Mouse (Mus musculus) olfactory bulb, adult 2 months (tissue): ENCODE measurements around the gene Bcas3. TPM values are rescaled to one million over a fixed set of nuclear protein-coding genes. Genes with fewer than 3 reads are reported as not detected.

Experiments used
- H3K27ac ChIP-seq: fragments of 200-500 bp; 2 replicates; pipeline ENCODE4 v1.5.1; 2012; ENCODE audit warnings: low read depth, low read length; ENCODE audit not compliant: insufficient read depth
- H3K4me1 ChIP-seq: fragments of 200-500 bp; 2 replicates; pipeline ENCODE4 v1.6.1; 2012; ENCODE audit warnings: low read length; ENCODE audit not compliant: control insufficient read depth, insufficient read depth
- H3K4me3 ChIP-seq: fragments of 200-500 bp; 2 replicates; pipeline ENCODE4 v1.5.1; 2012; ENCODE audit warnings: mild to moderate bottlenecking, low read depth, low read length, moderate library complexity; ENCODE audit not compliant: insufficient read depth
- CTCF ChIP-seq: fragments of 200-500 bp; IDR thresholded peaks from 2 replicates; pipeline ENCODE4 v1.5.1; 2012; ENCODE audit warnings: low read depth, mild to moderate bottlenecking, low read length, moderate library complexity; ENCODE audit not compliant: insufficient read depth
- POLR2A ChIP-seq: fragments of 200-500 bp; IDR thresholded peaks from 2 replicates; pipeline ENCODE4 v1.6.1; 2012; ENCODE audit warnings: mild to moderate bottlenecking, low read depth, low read length, moderate library complexity; ENCODE audit not compliant: insufficient read depth
- WGBS: fragments of 180-500 bp; shearing (Covaris S2); methylation state at CpG from one replicate; pipeline ENCODE4 v1.1.7; 2018; 5-methylcytosine and 5-hydroxymethylcytosine counted together
- polyA plus RNA-seq: library from polyadenylated mRNA; stranded (reverse); fragments of >200 nt; gene quantifications from 2 replicates; pipeline ENCODE4 v1.2.4, GENCODE M21; 2012; ENCODE audit warnings: low replicate concordance; ENCODE audit not compliant: missing spikeins, insufficient read depth, insufficient read length

The Bcas3 gene
- polyA plus RNA-seq, 1 experiment: not detected

GRCm38 (mm10) chr11:85721986-85722385 lies 369.0 kb downstream of the Bcas3 start:
- 90% methylated on average over 4 of the region's 4 CpGs for WGBS
- H3K4me3 ChIP-seq: no peak overlapping the region

GRCm38 (mm10) chr11:85724159-85724558 lies 371.2 kb downstream of the Bcas3 start:
- Histone ChIP-seq H3K27ac (no peak overlapping the region), H3K4me1 (peaks cover 9% of the 10 kb centered on the region; the same call in 1 of the 2 replicates), H3K4me3 (no peak overlapping the region)
- 83% methylated on average over 6 of the region's 6 CpGs for WGBS
- TF ChIP-seq POLR2A: no peak
- no peak for TF ChIP-seq CTCF

More at GRCm38 (mm10) chr11:85721986-85722385, 369.0 kb downstream of the Bcas3 start:
- no peak overlapping the region for H3K27ac ChIP-seq
- H3K4me1 ChIP-seq: peaks cover 9% of the 10 kb centered on the region; the same call in 1 of the 2 replicates
- no peak for TF ChIP-seq POLR2A
- TF ChIP-seq CTCF: no peak

- Histone ChIP-seq H3K27ac (no peak overlapping the region), H3K4me3 (no peak overlapping the region), H3K4me1 (0 out of 2 replicates have a peak, but pooled peaks cover 3% of the 10 kb centered on the region)
- no peak for TF ChIP-seq POLR2A
- TF ChIP-seq CTCF: no peak
- 73% methylated on average over 2 of the region's 2 CpGs for WGBS
These were observed 376.8 kb downstream of the Bcas3 start for GRCm38 (mm10) chr11:85729725-85730124.

GRCm38 (mm10) chr11:85732462-85733012 lies 379.6 kb downstream of the Bcas3 start:
- H3K27ac ChIP-seq: no peak overlapping the region
- H3K4me1 ChIP-seq: 0 out of 2 replicates have a peak, but pooled peaks cover 5% of the 10 kb centered on the region
- WGBS: 86% methylated on average over 4 of the region's 4 CpGs
- no peak for TF ChIP-seq POLR2A
- no peak for TF ChIP-seq CTCF
- H3K4me3 ChIP-seq: no peak overlapping the region

- Histone ChIP-seq H3K27ac (no peak overlapping the region), H3K4me3 (no peak overlapping the region), H3K4me1 (0 out of 2 replicates have a peak, but pooled peaks cover 5% of the 10 kb centered on the region)
- 85% methylated on average over 3 of the region's 3 CpGs for WGBS
- TF ChIP-seq CTCF: no peak
- no peak for TF ChIP-seq POLR2A
These were observed 380.6 kb downstream of the Bcas3 start for GRCm38 (mm10) chr11:85733577-85733976.

- Histone ChIP-seq H3K27ac (no peak overlapping the region), H3K4me3 (no peak overlapping the region), H3K4me1 (peaks cover 7% of the 10 kb centered on the region)
- TF ChIP-seq CTCF: no peak
- TF ChIP-seq POLR2A: no peak
- WGBS: 81% methylated on average over 7 of the region's 7 CpGs
These were observed 381.6 kb downstream of the Bcas3 start for GRCm38 (mm10) chr11:85734317-85735211.

- H3K27ac ChIP-seq: no peak overlapping the region
- H3K4me3 ChIP-seq: no peak overlapping the region
- peaks cover 11% of the 10 kb centered on the region for H3K4me1 ChIP-seq
- WGBS: 90% methylated on average over 9 of the region's 9 CpGs
- TF ChIP-seq POLR2A (no peak), CTCF (no peak)
These were observed 384.3 kb downstream of the Bcas3 start for GRCm38 (mm10) chr11:85737227-85737626.

GRCm38 (mm10) chr11:85737893-85738292 lies 384.9 kb downstream of the Bcas3 start:
- Histone ChIP-seq H3K4me1 (peaks cover 11% of the 10 kb centered on the region), H3K27ac (no peak overlapping the region), H3K4me3 (no peak overlapping the region)
- 89% methylated on average over 3 of the region's 3 CpGs for WGBS
- TF ChIP-seq CTCF (no peak), POLR2A (no peak)

GRCm38 (mm10) chr11:85738585-85738984 lies 385.6 kb downstream of the Bcas3 start:
- Histone ChIP-seq H3K27ac (no peak overlapping the region), H3K4me1 (peaks cover 11% of the 10 kb centered on the region), H3K4me3 (no peak overlapping the region)
- TF ChIP-seq CTCF (no peak), POLR2A (no peak)
- WGBS: 65% methylated on average over 5 of the region's 5 CpGs
